Mouse (Mus musculus) spleen, adult 18-20 months (tissue): ENCODE data around the gene Tcea2.

Source experiments
- DNase-seq, 2 experiments: peaks; one replicate each; pipeline ENCODE4 v3.0.0; 2022; ENCODE audit warnings: mixed read lengths in 2 of 2

The Tcea2 gene

GRCm38 (mm10) chr2:181715382-181715781, 35.3 kb downstream of the Tcea2 start:
- DNase-seq, result no peak

GRCm38 (mm10) chr2:181716991-181717390, 36.9 kb downstream of the Tcea2 start:
- DNase-seq, result no peak

GRCm38 (mm10) chr2:181720061-181720460, 40.0 kb downstream of the Tcea2 start:
- DNase-seq, result no peak

- DNase-seq, result no peak
Measured at GRCm38 (mm10) chr2:181721200-181721599, 41.1 kb downstream of the Tcea2 start.

- peak in 1 of 2 experiments; percentile 15 for DNase-seq
Measured at GRCm38 (mm10) chr2:181722213-181722612, 42.1 kb downstream of the Tcea2 start.

- DNase-seq, result no peak
Measured at GRCm38 (mm10) chr2:181727659-181728262, 47.7 kb downstream of the Tcea2 start.

- DNase-seq, result no peak
Measured at GRCm38 (mm10) chr2:181730051-181730450, 49.9 kb downstream of the Tcea2 start.
